Mouse (Mus musculus) yolk sac, embryonic 10.5 days (tissue): Measurements from ENCODE around the gene Trip11.
A peak's percentile ranks its signal among the peaks of the same experiment; 100 is the strongest.
"Not testable (repeated sequence)": the region's sequence is repeated elsewhere in the genome, so short reads cannot be mapped to it uniquely, and the experiment has no call there.

ENCODE experiments used
- DNase-seq: peaks from one replicate; pipeline ENCODE4 v3.0.0-alpha.2; 2017; ENCODE audit warnings: low spot score

Gene Trip11

GRCm38 (mm10) chr12:101912626-101913490, at the start of gene Trip11:
TSS of gene Trip11 (minus strand) at chr12:101913267.
- peak; percentile 88 for DNase-seq

- not testable (repeated sequence) for DNase-seq
These were observed 46.1 kb upstream of the Trip11 start for GRCm38 (mm10) chr12:101958960-101959780.

- DNase-seq = no peak
These were observed 45.5 kb upstream of the Trip11 start for GRCm38 (mm10) chr12:101958556-101958955.

GRCm38 (mm10) chr12:101957942-101958544, 45.0 kb upstream of the Trip11 start, which contains the start of gene Atxn3:
TSS of gene Atxn3 (minus strand) at chr12:101958246.
- peak; percentile 96 for DNase-seq

GRCm38 (mm10) chr12:101957079-101957941, 44.2 kb upstream of the Trip11 start:
- no peak for DNase-seq

- not testable (repeated sequence) for DNase-seq
These were observed 42.8 kb upstream of the Trip11 start for GRCm38 (mm10) chr12:101955821-101956220.

- no peak for DNase-seq
These were observed 35.7 kb upstream of the Trip11 start for GRCm38 (mm10) chr12:101948801-101949200.

- no peak for DNase-seq
These were observed 34.9 kb upstream of the Trip11 start for GRCm38 (mm10) chr12:101947986-101948385.

- no peak for DNase-seq
These were observed 24.5 kb upstream of the Trip11 start for GRCm38 (mm10) chr12:101937572-101937971.

- DNase-seq = no peak
These were observed 22.2 kb upstream of the Trip11 start for GRCm38 (mm10) chr12:101935223-101935622.

- DNase-seq = no peak
These were observed 15.4 kb upstream of the Trip11 start for GRCm38 (mm10) chr12:101928423-101928822.

- DNase-seq = no peak
These were observed 9.2 kb upstream of the Trip11 start for GRCm38 (mm10) chr12:101922313-101922712.

- DNase-seq = no peak
These were observed 6.8 kb upstream of the Trip11 start for GRCm38 (mm10) chr12:101919847-101920246.

GRCm38 (mm10) chr12:101917165-101917564, 4.1 kb upstream of the Trip11 start:
- no peak for DNase-seq

- DNase-seq = no peak
These were observed 1.7 kb downstream of the Trip11 start for GRCm38 (mm10) chr12:101911346-101911745.

GRCm38 (mm10) chr12:101910360-101910759, 2.7 kb downstream of the Trip11 start:
- DNase-seq = no peak

- DNase-seq = no peak
These were observed 7.2 kb downstream of the Trip11 start for GRCm38 (mm10) chr12:101905817-101906216.

GRCm38 (mm10) chr12:101904906-101905305, 8.2 kb downstream of the Trip11 start:
- DNase-seq = no peak

GRCm38 (mm10) chr12:101904170-101904569, 8.9 kb downstream of the Trip11 start:
- DNase-seq = no peak

- DNase-seq = no peak
These were observed 13.3 kb downstream of the Trip11 start for GRCm38 (mm10) chr12:101899671-101900245.

- DNase-seq = no peak
These were observed 14.1 kb downstream of the Trip11 start for GRCm38 (mm10) chr12:101898966-101899365.
